Mouse (Mus musculus) left cerebral cortex, adult 18-20 months (tissue): ENCODE measurements around the gene Gm28374. TPM values are rescaled to one million over a fixed set of nuclear protein-coding genes. Genes with fewer than 3 reads are reported as not detected.
A peak's percentile ranks its signal among the peaks of the same experiment; 100 is the strongest.
"Not testable (repeated sequence)": the region's sequence is repeated elsewhere in the genome, so short reads cannot be mapped to it uniquely, and the experiment has no call there.

Source experiments
- DNase-seq, 2 experiments: peaks; one replicate each; pipeline ENCODE4 v3.0.0; 2021 to 2022; ENCODE audit warnings: low spot score in 2 of 2, mixed read lengths in 1 of 2
- long read RNA-seq, 2 experiments: library from polyadenylated mRNA; stranded (forward); transcript quantifications; one replicate each; pipeline ENCODE4 v2.0.0; 2021
- total RNA-seq, 2 experiments: library from RNA; stranded (reverse); gene quantifications; 2 replicates each; pipeline ENCODE4 v1.2.3; 2021

The Gm28374 gene
- under 1 TPM; 0.54 to 0.60 TPM for total RNA-seq
- long read RNA-seq, experiment 1, partial matches to known transcripts, result 0 of 3 reads
- long read RNA-seq, experiment 1, other reads (novel, unspliced or antisense), result 3 of 3 reads
- long read RNA-seq, experiment 2, result 0 reads

DNA sequence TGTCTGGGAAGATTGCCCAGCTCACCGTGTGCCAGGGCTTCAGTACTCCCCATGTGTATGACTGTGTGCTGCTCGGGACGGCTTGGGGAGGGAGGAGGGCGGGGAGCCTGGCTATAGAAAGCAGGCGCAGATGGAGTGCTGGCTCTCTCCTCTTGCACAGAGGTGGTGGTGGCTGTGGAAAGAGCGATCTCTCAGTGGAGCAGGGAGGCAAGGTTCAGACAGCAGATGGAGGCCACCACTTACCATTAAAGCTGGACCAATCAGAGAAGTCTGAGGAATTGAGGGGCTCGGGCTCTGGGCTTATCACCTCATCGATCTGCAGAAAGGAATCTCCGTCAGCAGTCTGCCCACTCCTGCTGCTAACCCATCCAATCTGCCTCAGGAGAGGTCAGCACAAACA is at the start of gene Gm28374:
Gene Gm28374, minus strand, starts transcription at position 101 of the 400 bp plus-strand sequence.
- no peak for DNase-seq

DNA sequence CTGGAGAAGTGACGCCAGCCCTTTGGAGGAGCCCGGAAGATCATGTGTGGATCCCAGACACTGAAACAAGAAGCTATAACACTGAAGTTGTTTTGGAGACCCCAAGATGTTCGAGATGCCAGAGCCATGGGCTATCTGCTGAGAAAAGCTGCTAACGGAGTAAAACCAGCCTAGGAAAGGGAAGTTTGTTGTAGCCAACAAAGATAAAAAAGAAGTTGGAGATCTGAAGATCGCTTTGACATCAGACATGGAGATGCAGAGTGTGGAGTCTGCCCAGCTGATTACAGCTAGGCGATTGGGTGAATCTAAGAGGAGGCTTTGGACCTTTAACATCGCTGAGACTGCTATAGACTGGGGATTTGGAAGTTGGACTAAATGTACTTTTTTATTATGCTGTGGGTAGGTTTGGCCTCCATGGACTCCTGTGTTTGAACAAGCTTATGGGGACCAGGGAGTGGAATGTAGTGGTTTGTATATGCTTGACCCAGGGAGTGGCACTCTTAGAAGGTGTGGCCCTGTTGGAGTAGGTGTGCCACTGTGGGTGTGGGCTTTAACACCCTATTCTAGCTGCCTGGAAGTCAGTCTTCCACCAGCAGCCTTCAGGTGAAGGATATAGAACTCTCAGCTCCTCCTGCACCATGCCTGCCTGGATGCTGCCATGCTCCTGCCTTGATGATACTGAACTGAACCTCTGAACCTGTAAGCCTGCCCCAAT is 48.5 kb upstream of the Gm28374 start:
- not testable (repeated sequence) for DNase-seq

DNA sequence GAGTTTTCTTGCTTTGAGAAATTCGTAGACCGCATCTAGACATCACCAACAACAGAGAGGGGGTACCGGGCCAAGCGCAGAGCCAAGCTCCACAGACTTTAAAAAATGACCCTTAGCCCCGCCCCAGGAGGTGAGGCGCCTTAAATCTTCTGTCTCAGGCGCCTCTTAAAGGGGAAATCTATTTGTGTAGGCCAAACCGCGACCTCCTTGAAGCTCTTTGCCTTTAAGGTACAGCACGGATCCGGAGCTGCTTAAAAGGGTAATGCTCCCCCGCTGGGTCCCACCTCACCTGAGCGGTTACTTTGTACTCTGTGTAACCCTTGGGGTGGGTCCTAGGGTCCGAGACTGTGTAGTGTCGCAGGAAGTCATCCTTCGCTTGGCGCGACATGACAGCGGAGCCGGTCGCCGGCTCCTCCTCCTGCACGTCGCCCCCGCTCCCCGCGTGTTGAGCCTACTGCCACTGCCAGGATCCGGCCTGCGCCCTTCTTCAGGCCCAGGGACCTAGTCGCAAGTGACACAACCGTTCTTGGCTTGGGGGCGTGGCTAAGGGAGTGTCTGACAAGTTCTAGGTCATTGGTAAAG is 45.8 kb upstream of the Gm28374 start, which contains the start of gene Snx15:
Gene Snx15, minus strand, starts transcription at position 545 of the 582 bp plus-strand sequence.
- DNase-seq, result peak; percentile 93 to 94

DNA sequence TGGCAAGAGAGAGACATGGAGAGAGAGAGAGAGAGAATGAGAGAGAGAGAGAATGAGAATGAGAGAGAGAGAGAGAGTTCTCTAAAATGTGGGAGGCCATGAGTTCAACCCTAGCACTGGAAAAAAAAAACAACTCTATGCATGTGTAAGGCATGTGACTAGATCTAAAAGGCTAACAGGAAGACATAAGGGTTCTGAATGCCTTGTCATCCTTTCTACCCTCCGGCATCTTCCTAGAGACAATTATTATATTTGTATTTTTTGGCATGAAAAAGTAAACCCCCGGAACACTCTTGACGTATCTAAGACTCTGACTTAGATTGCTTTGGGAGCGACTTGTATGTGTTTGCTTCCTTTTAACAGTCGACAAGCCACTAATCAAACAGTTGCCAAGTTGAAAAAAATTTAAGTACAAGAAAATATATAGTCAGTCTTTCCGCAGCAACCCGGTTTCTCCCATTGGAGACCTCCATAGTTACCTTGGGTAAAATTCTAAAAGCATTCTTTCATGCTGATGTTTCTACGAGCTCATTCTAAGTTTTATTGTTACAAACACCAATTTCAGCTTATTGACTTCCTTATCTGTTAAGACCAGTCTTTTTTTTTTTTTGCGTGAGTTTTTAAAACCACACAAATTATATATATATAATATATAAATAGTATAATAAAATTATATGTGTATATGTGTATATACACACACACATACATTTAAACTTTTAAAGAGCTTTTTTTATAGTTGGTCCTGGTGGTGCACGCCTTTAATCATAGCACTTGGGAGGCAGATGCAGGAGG is 44.9 kb upstream of the Gm28374 start:
- no peak for DNase-seq

DNA sequence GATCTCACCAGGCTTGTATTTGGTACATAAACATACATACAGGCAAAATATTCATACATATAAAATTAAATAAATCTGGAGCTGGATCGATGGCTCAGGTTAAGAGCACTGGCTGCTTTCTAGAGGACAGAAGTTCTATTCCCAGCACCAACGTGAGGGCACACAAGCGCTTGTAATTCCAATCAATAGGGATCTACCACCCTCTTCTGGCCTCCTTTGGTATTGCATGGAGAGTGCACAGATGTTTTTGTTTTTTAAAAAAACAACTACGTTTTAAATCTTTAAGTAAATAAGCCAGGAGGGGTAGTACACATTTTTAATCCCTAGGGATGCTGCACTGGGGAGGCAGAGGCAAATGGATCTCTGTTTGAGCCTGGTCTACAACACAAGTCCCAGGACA is 44.2 kb upstream of the Gm28374 start:
- peak in 1 of 2 experiments; percentile 50 for DNase-seq

DNA sequence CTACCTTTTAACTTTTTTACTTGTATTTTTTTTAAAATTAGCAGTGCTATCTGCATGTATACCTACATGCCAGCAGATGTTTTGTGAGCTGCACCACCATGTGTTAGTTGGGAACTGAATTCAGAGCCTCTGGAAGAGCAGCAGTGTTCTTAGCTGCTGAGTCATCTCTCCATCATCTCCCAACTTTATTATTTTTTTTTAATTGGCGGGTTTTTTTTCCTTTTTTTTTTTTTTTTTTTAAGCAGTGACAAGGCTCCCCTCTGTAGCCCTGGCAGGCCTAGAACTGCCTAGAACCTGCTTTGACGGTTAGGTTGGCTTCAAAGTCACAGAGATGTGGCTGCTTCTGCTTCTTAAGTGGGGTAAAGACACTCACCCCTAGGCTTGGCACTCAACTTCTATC is 42.8 kb upstream of the Gm28374 start:
- DNase-seq, result no peak

DNA sequence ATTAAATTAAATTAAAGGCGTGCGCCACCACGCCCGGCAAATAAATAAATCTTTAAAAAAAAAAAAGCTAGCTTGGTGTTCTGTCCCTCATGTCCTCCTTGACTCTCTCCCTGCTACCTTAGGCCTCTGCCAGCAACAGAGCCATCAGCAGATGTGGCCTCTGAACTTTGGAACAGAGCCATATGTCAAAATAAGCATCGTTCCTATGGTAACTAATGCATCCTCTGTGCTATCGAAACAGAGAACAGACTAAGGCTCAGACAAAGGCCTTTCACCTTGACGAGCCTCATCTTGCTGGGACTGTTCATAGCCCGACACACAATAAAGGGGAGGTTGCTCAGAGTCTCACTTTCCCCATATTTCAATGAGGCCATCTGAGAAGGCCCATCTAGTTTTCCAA is 41.3 kb upstream of the Gm28374 start:
- DNase-seq, result no peak

DNA sequence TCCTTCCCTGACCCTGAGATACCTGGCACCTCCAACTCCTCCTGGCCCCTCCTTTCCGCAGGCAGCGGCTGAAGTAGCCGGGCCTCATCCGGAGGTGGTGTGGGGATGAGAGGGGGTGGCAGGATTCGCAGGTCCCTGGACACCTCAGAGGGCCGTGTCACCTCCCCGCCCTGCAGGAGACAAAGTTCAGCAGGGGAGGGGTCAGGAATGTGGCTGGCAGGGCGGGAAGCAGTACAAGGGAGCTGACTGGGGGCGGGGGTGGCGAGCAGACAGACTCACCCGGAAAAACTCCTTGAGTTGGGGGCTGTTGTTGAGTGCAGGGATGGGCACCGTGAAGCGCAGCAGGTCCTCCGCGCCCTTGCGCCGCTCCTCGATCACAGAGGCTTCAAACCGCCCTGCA is 39.7 kb upstream of the Gm28374 start:
- DNase-seq, result no peak

DNA sequence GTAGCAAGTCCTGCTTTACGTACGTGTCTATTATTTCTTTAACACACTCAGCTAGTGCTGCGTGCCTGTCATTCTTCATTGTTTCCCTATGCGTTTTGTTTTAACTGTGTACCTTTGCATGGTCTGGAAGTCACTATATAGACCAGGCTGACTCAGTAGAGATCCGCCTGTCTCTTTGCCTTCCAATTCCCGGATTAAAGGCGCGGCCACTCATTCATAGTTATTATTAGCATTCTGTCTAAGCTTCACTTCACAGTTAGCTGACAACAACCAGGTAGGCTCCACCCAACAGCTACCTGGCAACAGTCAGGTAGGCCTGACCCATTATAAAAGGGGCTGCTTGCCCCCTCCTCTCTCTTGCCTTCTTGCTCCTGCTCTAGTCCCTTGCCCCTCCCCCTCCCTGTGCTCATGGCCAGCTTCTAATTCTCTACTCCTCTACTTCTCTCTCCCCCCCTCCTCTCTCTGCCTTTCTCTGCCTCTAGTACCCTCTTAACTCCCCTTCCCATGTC is 36.7 kb upstream of the Gm28374 start:
- DNase-seq, result no peak

DNA sequence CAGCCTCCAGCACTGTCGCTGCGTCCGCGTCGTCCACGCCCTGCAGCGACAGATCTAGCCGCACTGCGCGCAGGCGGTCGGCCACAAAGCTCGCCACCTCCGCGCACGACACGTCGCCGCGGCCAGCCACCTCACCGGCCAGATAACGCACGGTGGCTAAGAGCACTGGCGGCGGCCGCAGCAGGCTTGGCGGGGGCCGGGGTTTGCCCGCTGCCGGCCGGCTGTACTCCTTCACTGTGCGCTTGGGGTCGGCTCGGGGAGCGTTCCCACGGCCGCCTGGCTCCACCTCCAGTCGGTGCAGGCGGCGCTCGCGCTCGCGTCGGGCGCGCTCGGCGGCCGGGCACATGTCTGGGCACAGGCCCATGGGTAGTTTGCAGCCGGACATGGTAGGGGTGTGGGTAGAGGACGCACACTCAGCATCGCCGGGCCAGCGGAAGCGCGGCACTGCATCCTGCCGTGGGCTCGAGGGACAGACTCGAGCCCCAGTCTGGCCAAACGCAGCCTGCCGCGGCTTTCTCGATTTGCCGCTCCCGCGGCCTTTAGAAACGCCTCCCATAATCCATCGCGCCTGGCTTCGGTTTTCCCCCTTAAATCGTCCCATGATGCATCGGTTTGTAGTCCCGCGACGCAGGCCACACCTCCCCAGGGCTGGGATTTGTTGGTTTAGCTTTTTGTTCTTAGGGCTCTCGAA is 36.1 kb upstream of the Gm28374 start, which contains the start of gene Sac3d1:
Gene Sac3d1, minus strand, starts transcription at position 665 of the 691 bp plus-strand sequence.
- peak; percentile 90 for DNase-seq

DNA sequence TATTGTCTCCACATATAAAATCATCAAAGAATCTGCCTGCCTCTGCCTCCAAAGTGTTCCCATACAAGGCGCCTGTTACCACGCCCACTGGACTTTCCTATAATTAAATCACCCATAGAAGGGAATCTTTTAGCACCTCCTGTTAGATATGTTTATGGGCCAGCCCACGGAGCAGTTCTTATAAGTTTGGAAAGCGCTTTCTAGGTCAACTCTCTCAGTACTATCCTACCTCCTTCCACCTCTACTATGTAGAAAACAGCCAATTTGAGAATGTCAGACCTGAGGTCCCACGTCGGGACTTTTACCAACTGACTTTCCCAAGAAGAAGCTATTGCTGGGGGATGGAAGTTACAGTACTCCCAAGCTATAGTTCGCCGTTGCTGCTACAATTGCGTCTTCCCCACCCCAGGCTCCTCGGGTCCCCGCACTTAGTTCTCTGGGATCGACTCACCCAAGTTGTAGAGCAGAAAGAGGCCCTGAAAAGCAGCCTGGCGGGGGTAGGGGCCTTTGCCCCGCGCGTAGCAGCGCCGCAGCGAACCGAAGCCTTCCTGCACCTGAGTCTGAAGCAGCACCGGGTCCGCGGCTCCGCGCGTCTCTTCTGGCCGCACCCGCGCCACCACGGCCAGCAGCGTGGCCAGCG is 35.4 kb upstream of the Gm28374 start:
- no peak for DNase-seq

DNA sequence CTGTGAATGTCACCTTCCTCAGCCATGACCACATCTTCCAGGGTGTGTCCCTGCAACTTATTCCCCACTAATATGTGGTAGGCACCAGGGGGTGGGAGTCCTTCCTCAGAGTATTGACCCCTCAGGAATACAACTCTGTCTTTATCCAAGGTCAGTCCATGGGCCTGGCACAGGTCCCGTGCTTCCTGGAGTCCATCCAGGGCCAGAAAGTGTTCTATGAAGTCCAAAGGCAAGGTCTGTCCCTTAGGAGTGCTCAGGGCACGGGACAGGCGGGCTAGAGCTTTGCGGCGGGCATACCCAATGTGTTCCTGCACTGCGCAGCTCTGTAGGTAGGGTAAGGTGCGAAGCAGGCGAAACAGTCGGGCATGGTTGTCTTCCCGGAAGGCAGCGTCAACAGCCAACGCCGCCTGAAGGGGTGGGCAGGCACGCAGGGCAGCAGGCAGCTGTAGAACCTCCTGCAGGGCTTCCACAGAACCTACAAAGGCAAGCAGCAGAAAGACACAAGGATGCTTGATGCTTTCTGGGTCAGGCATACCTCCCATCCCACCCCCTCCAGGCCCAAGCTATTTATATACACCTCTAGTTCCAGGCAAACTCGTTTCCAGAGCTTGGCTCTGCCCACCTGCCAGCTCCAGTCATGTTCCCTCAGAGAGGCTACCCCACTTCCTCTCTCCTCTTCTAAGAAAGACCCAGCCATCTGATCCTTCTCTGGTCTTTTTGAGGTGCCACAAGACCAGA is 34.2 kb upstream of the Gm28374 start:
- no peak for DNase-seq

DNA sequence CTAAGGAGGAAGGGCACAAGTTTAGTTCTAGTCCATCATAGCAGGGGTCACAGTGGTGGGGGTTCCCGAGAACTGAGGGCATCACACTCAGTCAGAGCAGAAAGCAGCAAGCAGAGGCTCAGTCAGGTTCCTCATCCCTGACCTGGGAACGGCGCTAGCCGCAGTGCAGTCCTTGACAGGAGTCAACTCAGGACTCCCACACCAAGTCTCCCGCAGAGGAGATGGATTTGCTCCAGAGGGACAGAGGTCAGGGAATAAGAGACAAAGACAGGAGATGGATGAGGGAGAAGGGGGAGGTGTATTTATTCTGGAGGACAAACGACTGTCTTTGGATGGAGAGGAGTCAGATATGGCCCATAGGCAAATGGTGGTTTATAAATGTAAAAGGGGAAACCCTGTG is 31.1 kb upstream of the Gm28374 start:
- no peak for DNase-seq

DNA sequence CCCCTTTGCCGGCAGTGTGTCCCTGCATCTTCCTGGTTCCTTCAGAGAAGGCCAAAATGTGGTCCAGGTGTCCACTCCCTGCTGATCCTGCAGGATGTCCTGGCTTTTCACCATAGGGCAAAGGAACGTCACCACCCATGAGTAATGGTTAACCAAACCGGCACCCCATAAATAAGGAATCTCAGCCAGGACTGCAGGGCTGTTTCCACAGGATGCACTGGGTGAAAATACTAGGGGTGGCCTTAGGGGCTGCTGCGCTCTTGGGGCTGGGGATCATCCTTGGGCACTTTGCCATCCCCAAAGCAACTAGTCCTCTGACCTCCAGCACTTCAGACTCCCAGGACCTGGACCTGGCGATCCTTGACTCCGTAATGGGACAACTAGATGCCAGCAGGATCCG is 23.5 kb upstream of the Gm28374 start, which contains the start of gene Naaladl1:
Gene Naaladl1, plus strand, starts transcription at position 197 of the 400 bp plus-strand sequence.
- no peak for DNase-seq

DNA sequence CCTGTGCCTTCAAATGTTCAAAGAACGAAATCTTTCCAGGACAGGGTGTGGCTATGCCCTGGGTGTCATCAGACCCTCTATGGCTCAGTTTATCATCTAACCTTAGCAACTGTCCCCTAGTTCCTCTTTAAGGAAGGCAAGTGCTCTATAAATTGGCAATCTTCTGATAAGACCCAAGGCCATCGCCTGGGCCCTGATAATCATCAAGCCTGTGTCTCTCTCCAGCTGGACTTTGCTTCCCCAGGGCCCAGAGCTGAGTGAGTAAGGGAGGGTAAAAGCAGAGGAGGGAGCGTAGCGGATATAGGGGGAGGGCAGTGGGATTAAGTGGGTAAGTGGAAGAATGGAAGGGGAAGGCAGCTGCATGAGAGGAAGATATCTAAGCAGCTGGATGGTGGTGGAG is 22.4 kb upstream of the Gm28374 start:
- DNase-seq, result no peak

DNA sequence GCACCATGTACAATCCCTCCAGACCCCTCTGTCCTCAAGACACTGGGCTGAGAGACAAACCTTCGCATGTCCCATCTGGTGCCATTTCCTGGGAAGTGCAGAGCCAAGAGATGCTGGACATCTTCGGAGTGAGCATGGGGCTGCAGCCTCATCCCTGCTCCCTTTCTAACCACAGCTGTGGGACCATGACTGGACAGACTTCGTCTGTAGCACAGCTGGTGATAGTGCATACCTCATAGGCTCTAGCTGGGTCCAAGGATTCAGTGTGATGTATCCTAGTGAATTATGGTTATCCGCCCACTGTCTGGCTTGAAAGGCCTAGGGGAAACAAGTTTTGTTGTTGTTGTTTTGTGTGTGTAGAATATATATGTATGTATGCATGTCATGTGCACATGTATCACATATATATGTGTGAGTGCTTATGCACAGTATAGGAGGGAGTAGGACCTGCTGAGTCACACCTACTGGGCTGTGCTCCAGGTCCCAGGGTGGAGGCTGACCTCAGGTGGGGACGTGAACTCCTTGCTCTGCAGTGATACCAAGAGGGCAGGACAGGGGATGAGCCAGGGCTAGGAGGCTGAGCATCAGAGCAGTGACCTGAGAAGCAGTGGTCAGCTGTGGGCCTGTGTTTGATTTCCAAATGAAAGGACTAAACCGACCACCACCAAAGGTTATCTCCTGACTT is 20.3 kb upstream of the Gm28374 start:
- DNase-seq, result no peak

DNA sequence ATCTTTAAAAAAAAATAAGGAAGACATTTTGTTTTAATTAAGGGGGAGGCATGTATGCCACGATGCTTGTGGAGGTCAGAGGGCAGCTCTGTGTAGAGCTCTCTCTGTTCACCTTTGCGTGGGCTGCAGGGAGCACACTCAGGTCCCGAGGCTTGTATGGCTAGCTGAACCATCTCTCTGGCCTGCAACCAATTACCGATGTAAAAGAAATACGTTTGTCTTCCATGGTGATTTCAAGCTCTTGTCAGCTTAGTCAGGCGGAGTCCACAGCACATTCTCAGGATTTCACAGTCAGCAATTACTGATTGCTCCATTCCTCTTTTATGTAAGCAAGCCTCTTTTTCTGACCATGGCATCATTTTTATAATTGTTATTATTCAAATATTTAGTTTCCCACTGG is 19.1 kb upstream of the Gm28374 start:
- DNase-seq, result no peak

DNA sequence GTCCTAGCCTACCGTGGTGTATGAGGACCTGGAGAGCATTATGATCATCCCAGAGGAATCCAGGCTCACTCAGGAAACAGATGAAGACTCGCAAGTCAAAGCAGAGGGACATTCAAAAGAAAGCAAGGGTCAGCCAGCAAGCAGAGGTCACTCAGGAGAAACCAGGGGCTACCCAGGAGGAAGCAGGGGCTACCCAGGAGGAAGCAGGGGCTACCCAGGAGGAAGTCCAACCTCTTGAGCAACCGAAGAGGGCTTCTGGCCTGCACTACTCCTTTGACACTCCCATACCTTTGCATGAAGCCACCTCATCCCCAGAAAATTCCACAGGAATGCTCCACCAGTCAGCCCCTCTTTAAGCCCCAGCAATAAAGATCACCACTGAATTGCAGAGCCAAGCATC is 15.8 kb upstream of the Gm28374 start:
- no peak for DNase-seq

DNA sequence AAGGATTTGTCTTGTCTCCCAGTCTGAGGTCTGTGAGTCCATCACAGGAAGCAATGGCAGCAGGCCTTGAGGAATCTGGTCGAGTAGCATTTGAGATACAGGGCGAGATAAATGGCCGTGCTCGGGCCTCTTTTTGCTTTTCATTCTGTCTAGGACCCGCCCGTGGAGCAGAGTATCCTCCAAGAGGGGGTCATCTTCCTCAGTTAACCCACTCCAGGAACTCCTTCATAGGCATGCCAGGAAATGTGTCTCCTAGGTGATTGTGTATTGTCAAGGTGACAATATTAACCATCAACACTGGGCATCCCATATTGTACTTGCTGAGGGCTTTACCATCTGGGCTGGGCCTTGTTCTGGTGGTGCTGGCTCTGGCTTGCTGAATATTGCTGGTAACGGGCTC is 12.1 kb upstream of the Gm28374 start, which contains the start of gene AC131692.1:
Gene AC131692.1, plus strand, starts transcription at position 301 of the 400 bp plus-strand sequence.
- no peak for DNase-seq
